Mouse (Mus musculus) stomach, postnatal 0 days (tissue): ENCODE results near the gene Atp8b4. TPM values are rescaled to one million over a fixed set of nuclear protein-coding genes. Genes with fewer than 3 reads are reported as not detected.
"Not testable (repeated sequence)": the region's sequence is repeated elsewhere in the genome, so short reads cannot be mapped to it uniquely, and the experiment has no call there.

Experiments used
- ATAC-seq: fragments of 200-750 bp; cut with Nextera tagmentation; 2 replicates; pipeline ENCODE4 v1.8.0; 2017; ENCODE audit not compliant: low FRiP score, low TSS enrichment
- DNase-seq: peaks from one replicate; pipeline ENCODE4 v3.0.0-alpha.2; 2016; ENCODE audit warnings: low spot score
- H3K27ac ChIP-seq: fragments of 300-500 bp; sonication (generic); replicated peaks from 2 replicates; pipeline ENCODE4 v1.5.1; 2014; ENCODE audit warnings: mild to moderate bottlenecking, control low read depth
- H3K27me3 ChIP-seq: fragments of 300-500 bp; sonication (generic); 2 replicates; pipeline ENCODE4 v1.6.1; 2014; ENCODE audit warnings: low read length; ENCODE audit not compliant: control insufficient read depth, insufficient read depth
- H3K36me3 ChIP-seq: fragments of 300-500 bp; sonication (generic); 2 replicates; pipeline ENCODE4 v1.6.1; 2014; ENCODE audit warnings: low read length, mixed read lengths; ENCODE audit not compliant: control insufficient read depth, insufficient read depth
- H3K4me1 ChIP-seq: fragments of 300-500 bp; sonication (generic); replicated peaks from 2 replicates; pipeline ENCODE4 v1.6.1; 2014; ENCODE audit warnings: antibody characterized with exemption; ENCODE audit not compliant: control insufficient read depth, insufficient read depth
- H3K4me2 ChIP-seq: fragments of 300-500 bp; sonication (generic); replicated peaks from 2 replicates; pipeline ENCODE4 v1.6.1; 2014; ENCODE audit warnings: low read depth, mild to moderate bottlenecking, control low read depth, moderate library complexity
- H3K4me3 ChIP-seq: fragments of 300-500 bp; sonication (generic); 2 replicates; pipeline ENCODE4 v1.5.1; 2014; ENCODE audit warnings: low read depth, low read length, control low read depth
- H3K9ac ChIP-seq: fragments of 300-500 bp; sonication (generic); 2 replicates; pipeline ENCODE4 v1.6.1; 2014; ENCODE audit warnings: mild to moderate bottlenecking, low read length, control low read depth, mixed read lengths
- H3K9me3 ChIP-seq: fragments of 300-500 bp; sonication (generic); 2 replicates; pipeline ENCODE4 v1.6.1; 2016; ENCODE audit warnings: low read length; ENCODE audit not compliant: control insufficient read depth
- CTCF ChIP-seq: IDR thresholded peaks from 2 replicates; pipeline ENCODE4 v1.5.1; 2016; ENCODE audit warnings: antibody characterized with exemption, low read depth, mild to moderate bottlenecking, moderate library complexity
- EP300 ChIP-seq: optimal IDR thresholded peaks from 2 replicates; pipeline ENCODE3; 2016; ENCODE audit warnings: antibody characterized with exemption
- WGBS: fragments of 180-500 bp; shearing (Covaris S2); extraction: QIAGEN DNeasy Blood & Tissue Kit; methylation state at CpG from one replicate; pipeline ENCODE4 v1.1.7; 2014; 5-methylcytosine and 5-hydroxymethylcytosine counted together
- polyA plus RNA-seq: library from polyadenylated mRNA; unstranded; fragments of >200 nt; fragmentation: Nextera tagmentation; extraction: Ambion mirVana; gene quantifications from 2 replicates; pipeline ENCODE4 v1.2.1, GENCODE M21; 2015

The Atp8b4 gene
- polyA plus RNA-seq, 1 experiment from 2014 or later, result 0.07 TPM

- H3K36me3 ChIP-seq, result no peaks in the 10 kb centered on the region
- DNase-seq (no peak), ATAC-seq (no peak)
- H3K27ac ChIP-seq, result no peak overlapping the region
- H3K4me2 ChIP-seq, result no peak overlapping the region
- no peak overlapping the region for H3K9ac ChIP-seq
- H3K4me3 ChIP-seq, result no peak overlapping the region
- TF ChIP-seq EP300 (no peak), CTCF (no peak)
- no peaks in the 10 kb centered on the region for H3K27me3 ChIP-seq
- no peaks in the 10 kb centered on the region for H3K4me1 ChIP-seq
- no peaks in the 10 kb centered on the region for H3K9me3 ChIP-seq
Observed at GRCm38 (mm10) chr2:126537654-126538053, 37.2 kb upstream of the Atp8b4 start.

GRCm38 (mm10) chr2:126530581-126530980 is 30.1 kb upstream of the Atp8b4 start:
- no peaks in the 10 kb centered on the region for H3K36me3 ChIP-seq
- H3K4me3 ChIP-seq, result no peak overlapping the region
- H3K27me3 ChIP-seq, result no peaks in the 10 kb centered on the region
- H3K4me2 ChIP-seq, result no peak overlapping the region
- 68% methylated on average over 3 of the region's 3 CpGs for WGBS
- no peak overlapping the region for H3K9ac ChIP-seq
- no peak overlapping the region for H3K27ac ChIP-seq
- H3K4me1 ChIP-seq, result no peaks in the 10 kb centered on the region
- TF ChIP-seq CTCF (no peak), EP300 (no peak)
- ATAC-seq (no peak), DNase-seq (no peak)
- no peaks in the 10 kb centered on the region for H3K9me3 ChIP-seq

- ATAC-seq, result no peak
Observed at GRCm38 (mm10) chr2:126527461-126527860, 27.0 kb upstream of the Atp8b4 start.

GRCm38 (mm10) chr2:126524271-126524670 is 23.8 kb upstream of the Atp8b4 start:
- DNase-seq (no peak), ATAC-seq (no peak)
- H3K27ac ChIP-seq, result no peak overlapping the region
- H3K4me1 ChIP-seq, result no peaks in the 10 kb centered on the region
- H3K9ac ChIP-seq, result no peak overlapping the region
- H3K36me3 ChIP-seq, result no peaks in the 10 kb centered on the region
- WGBS, result 83% methylated on average over 2 of the region's 2 CpGs
- H3K4me3 ChIP-seq, result no peak overlapping the region
- no peaks in the 10 kb centered on the region for H3K27me3 ChIP-seq
- H3K4me2 ChIP-seq, result no peak overlapping the region
- no peaks in the 10 kb centered on the region for H3K9me3 ChIP-seq
- TF ChIP-seq EP300, result no peak
- TF ChIP-seq CTCF, result no peak

More at GRCm38 (mm10) chr2:126527461-126527860, 27.0 kb upstream of the Atp8b4 start:
- no peaks in the 10 kb centered on the region for H3K36me3 ChIP-seq
- DNase-seq, result no peak
- H3K27me3 ChIP-seq, result no peaks in the 10 kb centered on the region
- no peak overlapping the region for H3K9ac ChIP-seq
- H3K4me2 ChIP-seq, result no peak overlapping the region
- H3K9me3 ChIP-seq, result no peaks in the 10 kb centered on the region
- TF ChIP-seq EP300 (no peak), CTCF (no peak)
- no peak overlapping the region for H3K27ac ChIP-seq
- H3K4me1 ChIP-seq, result no peaks in the 10 kb centered on the region
- WGBS, result 83% methylated on average over 8 of the region's 8 CpGs
- H3K4me3 ChIP-seq, result no peak overlapping the region

- not testable (repeated sequence) for H3K4me3 ChIP-seq, H3K9ac ChIP-seq, H3K9me3 ChIP-seq, H3K27me3 ChIP-seq, H3K4me1 ChIP-seq, DNase-seq, H3K27ac ChIP-seq, ATAC-seq, H3K4me2 ChIP-seq, H3K36me3 ChIP-seq
- 48% methylated on average over 5 of the region's 5 CpGs for WGBS
Observed at GRCm38 (mm10) chr2:126523101-126523745, 22.7 kb upstream of the Atp8b4 start.

- Histone ChIP-seq H3K4me2 (no peak overlapping the region), H3K4me3 (no peak overlapping the region), H3K9me3 (no peaks in the 10 kb centered on the region), H3K27me3 (no peaks in the 10 kb centered on the region), H3K27ac (no peak overlapping the region), H3K9ac (no peak overlapping the region), H3K4me1 (no peaks in the 10 kb centered on the region), H3K36me3 (no peaks in the 10 kb centered on the region)
- DNase-seq (no peak), ATAC-seq (no peak)
- 70% methylated on average over 8 of the region's 8 CpGs for WGBS
- TF ChIP-seq EP300 (no peak), CTCF (no peak)
Observed at GRCm38 (mm10) chr2:126522056-126522455, 21.6 kb upstream of the Atp8b4 start.
